Mouse (Mus musculus): ENCODE measurements around the gene Klf13.
A peak's percentile ranks its signal among the peaks of the same experiment; 100 is the strongest.

The Klf13 gene

GRCm38 (mm10) chr7:63950931-63951607 is 12.4 kb upstream of the Klf13 start:
- no peak for DNase-seq (ENCODE audit: low read depth, low spot score)

DNA sequence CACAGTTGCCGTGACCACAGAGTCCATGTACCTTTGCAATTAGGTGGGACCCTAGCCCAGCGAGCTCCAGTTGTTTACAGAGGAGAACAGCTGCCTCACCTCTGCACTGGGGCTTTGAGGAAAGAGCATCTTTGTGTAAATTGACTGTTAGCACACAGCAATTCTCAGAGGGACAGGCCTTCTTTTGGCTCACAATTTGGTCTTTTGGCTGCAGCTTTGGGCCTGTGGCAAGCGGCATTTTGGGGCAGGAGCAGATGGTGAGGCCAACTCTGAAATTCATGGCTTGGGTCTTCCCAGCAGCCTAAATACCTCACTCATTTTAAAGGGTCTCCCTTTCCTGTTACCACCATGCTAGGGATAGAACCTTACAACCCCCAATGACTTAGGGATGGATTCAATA is 10.5 kb upstream of the Klf13 start:
- no peak for DNase-seq (ENCODE audit: low read depth, low spot score)

- no peak for DNase-seq (ENCODE audit: low read depth, low spot score)
These were observed 9.1 kb upstream of the Klf13 start for GRCm38 (mm10) chr7:63947514-63948487.

GRCm38 (mm10) chr7:63943946-63944345 is 5.2 kb upstream of the Klf13 start:
- no peak for DNase-seq (ENCODE audit: low read depth, low spot score)

DNA sequence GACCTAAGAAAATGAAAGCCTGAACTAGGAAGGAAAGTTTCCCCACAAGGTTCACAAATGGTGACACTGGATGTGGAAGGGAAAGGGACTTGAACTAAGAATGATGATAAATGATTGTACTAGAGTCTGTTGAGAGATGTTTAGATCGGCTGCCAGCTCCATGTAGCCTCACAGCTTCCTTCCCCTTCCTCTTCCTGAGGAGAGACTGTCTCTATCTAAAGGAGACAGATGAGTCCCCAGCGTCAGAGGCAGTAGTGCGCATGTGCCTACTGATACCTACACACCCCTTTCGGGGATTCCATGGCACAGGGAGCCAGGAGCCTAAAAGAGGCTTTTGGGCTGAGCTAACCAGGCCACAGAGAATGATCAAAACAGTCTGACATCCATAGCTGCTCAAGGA is 2.8 kb upstream of the Klf13 start:
- no peak for DNase-seq (ENCODE audit: low read depth, low spot score)

DNA sequence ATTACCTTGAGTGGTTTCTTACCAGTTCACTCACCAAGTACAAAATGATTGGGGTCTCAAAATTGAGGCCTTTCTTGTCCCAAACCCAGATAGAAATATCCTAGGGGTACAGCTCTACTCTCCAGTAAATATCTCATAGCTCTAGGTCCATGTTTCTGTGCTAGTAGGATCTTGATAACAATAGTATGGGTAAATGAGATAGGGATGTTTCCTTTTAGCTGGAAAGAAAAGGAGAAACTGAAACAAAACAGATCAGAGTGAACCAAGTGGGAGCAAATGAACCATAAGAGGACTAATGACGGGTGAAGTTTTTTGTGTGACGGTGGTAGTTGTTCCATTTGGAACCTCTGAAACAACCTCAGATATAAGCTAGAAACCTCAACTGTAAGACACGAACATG is 2.3 kb upstream of the Klf13 start:
- no peak for DNase-seq (ENCODE audit: low read depth, low spot score)

DNA sequence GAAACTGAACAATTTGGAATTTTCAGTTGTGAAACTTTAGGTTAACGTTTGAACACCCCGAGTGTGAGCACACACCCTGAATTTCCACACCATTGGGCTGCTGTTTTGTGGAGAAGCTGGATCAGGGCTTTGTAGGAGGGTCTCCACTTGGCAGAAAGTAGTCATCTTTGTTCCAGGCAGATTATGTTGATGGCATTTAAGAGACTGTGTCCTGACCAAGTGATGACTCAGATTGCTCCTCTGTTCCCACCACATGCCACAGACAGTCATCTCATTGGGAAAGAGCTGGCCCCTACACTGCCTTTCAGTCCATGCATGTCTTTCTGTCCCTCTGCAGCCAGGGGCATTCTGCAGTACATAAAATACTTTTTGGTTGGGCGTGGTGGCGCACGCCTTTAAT is 1.6 kb upstream of the Klf13 start:
- peak; percentile 58 for DNase-seq (ENCODE audit: low read depth, low spot score)

DNA sequence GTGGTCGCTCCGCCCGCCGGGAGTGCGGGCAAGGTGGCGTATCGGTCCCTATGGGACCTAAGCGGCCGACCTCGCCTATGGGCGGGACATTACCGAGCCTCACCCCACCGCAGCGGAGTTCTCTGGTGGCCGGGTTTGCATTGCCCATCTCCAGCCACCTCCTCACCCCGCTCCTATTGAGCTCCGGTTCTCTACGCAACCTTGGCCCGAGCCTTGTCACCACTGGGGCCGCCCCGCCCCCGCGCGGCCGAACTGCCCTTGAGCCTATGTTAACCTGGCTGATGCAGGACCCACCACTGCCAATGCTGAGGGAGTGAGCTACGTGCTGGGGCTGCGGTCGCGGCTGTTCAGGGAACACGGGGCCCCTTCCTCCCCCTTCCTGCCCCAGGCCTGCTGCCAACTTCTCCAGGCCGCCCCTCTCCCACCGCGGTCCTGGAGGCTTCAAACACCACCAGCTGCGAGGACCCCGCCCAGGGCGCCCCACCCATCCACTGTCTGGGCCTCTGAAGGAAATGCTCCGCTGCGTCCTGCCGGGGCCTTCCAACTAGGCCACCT is 759 bp upstream of the Klf13 start:
- DNase-seq (ENCODE audit: low read depth, low spot score) = peak; percentile 64

DNA sequence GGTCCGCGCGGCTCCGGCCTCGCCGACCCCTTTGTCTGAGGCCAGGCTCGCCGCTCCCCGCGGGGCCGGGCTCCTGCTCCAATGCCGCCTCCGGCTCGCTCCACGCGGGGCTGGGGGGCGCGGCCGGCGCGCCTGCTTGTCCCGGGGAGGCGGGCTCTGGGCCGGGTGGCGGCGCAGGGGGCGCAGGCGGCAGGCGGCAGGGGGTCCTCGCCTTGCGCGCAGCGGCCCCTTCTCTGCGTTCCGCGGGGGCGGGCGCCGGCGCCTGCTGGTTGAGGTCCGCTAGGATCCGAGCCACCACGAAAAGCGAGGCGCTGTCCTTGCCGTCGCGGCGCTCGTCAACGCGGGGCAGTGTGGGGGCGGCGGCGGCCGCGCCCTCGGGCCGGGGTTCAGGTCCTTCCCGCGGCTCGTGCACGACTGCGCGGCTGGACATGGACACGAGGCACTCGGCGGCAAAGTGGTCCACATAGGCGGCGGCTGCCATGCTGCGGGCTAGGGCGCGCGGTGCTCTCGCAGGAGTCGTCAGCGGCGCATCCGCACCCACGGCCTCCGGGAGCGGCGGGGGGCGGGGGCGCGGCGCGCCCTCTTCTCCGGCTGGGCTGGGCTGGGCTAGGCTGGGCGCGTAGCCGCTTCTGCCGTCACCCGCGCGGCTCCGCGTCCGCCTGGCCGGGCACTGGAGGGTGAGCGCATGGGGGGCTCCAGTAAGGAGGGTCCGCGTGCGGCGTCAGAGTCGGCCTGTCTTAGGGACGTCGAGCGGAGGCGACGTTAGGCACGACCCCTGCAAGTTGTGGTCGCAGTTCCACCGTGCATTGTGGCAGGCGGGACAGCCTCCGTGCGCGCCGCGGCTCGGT is 425 bp downstream of the Klf13 start:
- peak; percentile 48 for DNase-seq (ENCODE audit: low read depth, low spot score)

- DNase-seq (ENCODE audit: low read depth, low spot score) = peak; percentile 77
These were observed 1.3 kb downstream of the Klf13 start for GRCm38 (mm10) chr7:63937236-63938065.

DNA sequence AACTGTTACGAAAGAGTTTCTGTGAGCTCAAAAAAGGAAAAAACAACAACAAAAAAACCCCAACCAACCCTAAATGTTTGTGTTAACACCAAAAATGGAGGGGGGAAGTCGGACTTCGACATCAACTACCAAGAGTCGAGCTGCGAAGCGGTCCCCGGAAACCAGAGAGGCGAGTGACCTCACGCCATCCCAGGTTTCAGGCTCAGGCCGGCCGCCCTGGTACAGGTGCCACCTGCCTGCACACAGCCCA is 1.8 kb downstream of the Klf13 start:
- DNase-seq (ENCODE audit: low read depth, low spot score) = peak; percentile 43

GRCm38 (mm10) chr7:63936188-63936985 is 2.3 kb downstream of the Klf13 start:
- peak; percentile 81 for DNase-seq (ENCODE audit: low read depth, low spot score)

DNA sequence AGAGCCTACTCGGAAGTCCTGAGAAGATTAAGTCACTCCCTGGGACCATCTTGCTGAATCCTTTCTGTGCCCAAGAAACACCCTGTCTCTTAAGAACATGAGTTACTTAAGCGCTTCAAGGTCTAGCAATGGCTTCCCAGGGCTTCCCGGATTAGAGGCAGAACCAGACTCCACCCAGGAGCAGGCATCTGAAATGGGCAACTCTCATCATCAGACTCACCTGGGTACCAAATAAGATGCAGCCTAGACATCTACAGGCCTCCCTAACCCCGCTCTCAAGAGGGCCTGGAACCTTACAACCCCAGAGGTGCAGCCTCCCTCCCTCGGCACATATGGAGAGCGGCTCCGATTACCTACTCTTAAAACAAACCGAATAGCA is 2.9 kb downstream of the Klf13 start:
- no peak for DNase-seq (ENCODE audit: low read depth, low spot score)

DNA sequence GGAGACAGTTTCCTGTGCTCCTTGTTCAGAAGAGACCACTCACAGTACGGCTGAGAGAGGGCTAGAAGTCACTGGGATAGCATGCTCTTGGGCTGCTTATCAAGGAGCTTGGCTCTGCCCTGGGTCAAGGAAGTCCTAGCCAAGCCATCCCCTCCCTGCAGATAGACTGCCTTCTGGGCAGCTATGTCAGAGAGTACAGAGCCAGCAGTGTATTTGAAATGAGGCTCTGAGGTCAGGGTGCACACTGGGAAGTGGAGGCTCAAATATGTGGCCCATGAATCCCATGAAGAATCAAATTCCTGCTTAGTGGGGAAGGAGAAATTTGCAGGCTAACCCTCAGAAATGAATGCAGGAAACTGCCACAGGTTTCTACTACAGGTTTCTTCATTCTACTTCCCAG is 4.2 kb downstream of the Klf13 start:
- DNase-seq (ENCODE audit: low read depth, low spot score) = no peak

DNA sequence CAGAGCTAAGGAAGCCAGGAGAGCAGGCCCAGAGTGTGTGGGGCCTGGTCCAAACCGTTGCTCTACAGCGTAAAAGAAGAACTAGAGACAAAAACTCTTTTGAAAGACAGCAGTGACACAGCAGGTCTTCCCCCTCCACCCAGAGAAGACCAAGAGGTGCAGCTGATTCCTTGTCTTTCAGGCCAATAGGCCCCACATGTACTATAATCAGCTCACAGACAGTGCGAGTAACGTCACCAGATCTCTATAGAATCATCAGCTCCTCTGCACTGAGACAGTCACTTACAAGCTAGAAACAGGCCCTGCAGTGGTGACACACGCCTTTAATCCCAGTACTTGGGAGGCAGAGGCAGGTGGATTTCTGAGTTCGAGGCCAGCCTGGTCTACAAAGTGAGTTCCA is 4.8 kb downstream of the Klf13 start:
- no peak for DNase-seq (ENCODE audit: low read depth, low spot score)

GRCm38 (mm10) chr7:63932461-63932860 is 6.3 kb downstream of the Klf13 start:
- no peak for DNase-seq (ENCODE audit: low read depth, low spot score)

GRCm38 (mm10) chr7:63930766-63931165 is 7.9 kb downstream of the Klf13 start:
- DNase-seq (ENCODE audit: low read depth, low spot score) = no peak

- DNase-seq (ENCODE audit: low read depth, low spot score) = no peak
These were observed 8.6 kb downstream of the Klf13 start for GRCm38 (mm10) chr7:63930132-63930531.

DNA sequence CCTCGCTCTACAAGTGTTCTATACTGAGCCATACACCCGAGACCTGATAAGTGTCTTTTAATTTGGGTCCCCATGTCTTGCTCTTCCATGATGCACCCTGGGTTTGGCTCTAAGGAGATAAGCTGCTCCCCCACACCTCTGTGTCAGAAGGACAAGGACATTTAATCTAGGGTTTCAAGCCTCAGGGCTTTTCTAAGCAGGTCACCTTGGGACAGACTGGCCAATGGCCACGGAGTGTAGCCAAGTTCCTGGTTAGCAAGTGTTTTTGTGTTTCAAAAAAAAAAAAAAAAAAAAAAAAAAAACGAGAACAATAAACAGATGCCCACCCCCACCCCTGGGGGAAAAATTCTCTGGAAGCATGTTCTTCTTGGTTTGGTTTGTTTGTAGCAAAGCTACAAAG is 9.6 kb downstream of the Klf13 start:
- DNase-seq (ENCODE audit: low read depth, low spot score) = no peak

GRCm38 (mm10) chr7:63927121-63927520 is 11.6 kb downstream of the Klf13 start:
- no peak for DNase-seq (ENCODE audit: low read depth, low spot score)

Measured in 3T3-L1 (cell line).